Mouse (Mus musculus) midbrain, postnatal 0 days (tissue): ENCODE measurements around the gene 1810009A15Rik. TPM values are rescaled to one million over a fixed set of nuclear protein-coding genes. Genes with fewer than 3 reads are reported as not detected.

Experiments used
- ATAC-seq: fragments of 200-750 bp; cut with Nextera tagmentation; 2 replicates; pipeline ENCODE4 v1.8.0; 2017; ENCODE audit warnings: moderate number of reproducible peaks, mild to moderate bottlenecking, moderate TSS enrichment, moderate library complexity; ENCODE audit not compliant: low FRiP score
- DNase-seq: peaks from one replicate; pipeline ENCODE4 v3.0.0-alpha.2; 2015; ENCODE audit warnings: low spot score
- H3K27ac ChIP-seq: fragments of 300-500 bp; sonication (generic); 2 replicates; pipeline ENCODE4 v1.5.1; 2014; ENCODE audit warnings: low read depth, mild to moderate bottlenecking, low read length, mixed read lengths
- H3K27me3 ChIP-seq: fragments of 300-500 bp; sonication (generic); 2 replicates; pipeline ENCODE4 v1.6.1; 2014; ENCODE audit warnings: low read length, control low read depth, mixed read lengths; ENCODE audit not compliant: insufficient read depth
- H3K36me3 ChIP-seq: fragments of 300-500 bp; sonication (generic); 2 replicates; pipeline ENCODE4 v1.6.1; 2014; ENCODE audit warnings: low read length, control low read depth, mixed read lengths; ENCODE audit not compliant: insufficient read depth
- H3K4me1 ChIP-seq: fragments of 300-500 bp; sonication (generic); 2 replicates; pipeline ENCODE4 v1.6.1; 2014; ENCODE audit warnings: mild to moderate bottlenecking, control low read depth, antibody characterized with exemption, low read length, mixed read lengths; ENCODE audit not compliant: insufficient read depth
- H3K4me2 ChIP-seq: fragments of 300-500 bp; sonication (generic); 2 replicates; pipeline ENCODE4 v1.6.1; 2014; ENCODE audit warnings: low read depth, mild to moderate bottlenecking, low read length, mixed read lengths; ENCODE audit not compliant: poor library complexity, severe bottlenecking
- H3K4me3 ChIP-seq: fragments of 300-500 bp; sonication (generic); 2 replicates; pipeline ENCODE4 v1.5.1; 2014; ENCODE audit warnings: low read depth, mild to moderate bottlenecking, low read length, moderate library complexity
- H3K9ac ChIP-seq: fragments of 300-500 bp; sonication (generic); replicated peaks from 2 replicates; pipeline ENCODE4 v1.6.1; 2014; ENCODE audit warnings: mild to moderate bottlenecking, low read length, moderate library complexity, mixed read lengths; ENCODE audit not compliant: poor library complexity, severe bottlenecking
- H3K9me3 ChIP-seq: fragments of 300-500 bp; sonication (generic); 2 replicates; pipeline ENCODE4 v1.6.1; 2016; ENCODE audit warnings: low read length, control low read depth
- CTCF ChIP-seq: IDR thresholded peaks from 2 replicates; pipeline ENCODE4 v1.5.1; 2016; ENCODE audit warnings: antibody characterized with exemption, mild to moderate bottlenecking
- WGBS: fragments of 180-500 bp; shearing (Covaris S2); extraction: QIAGEN DNeasy Blood & Tissue Kit; methylation state at CpG from one replicate; pipeline ENCODE4 v1.1.7; 2014; 5-methylcytosine and 5-hydroxymethylcytosine counted together
- polyA plus RNA-seq: library from polyadenylated mRNA; unstranded; fragments of >200 nt; fragmentation: Nextera tagmentation; extraction: Ambion mirVana; gene quantifications from 2 replicates; pipeline ENCODE4 v1.2.1, GENCODE M21; 2015
- total RNA-seq: library from RNA; depleted of rRNA; stranded (reverse); fragments of >200 nt; gene quantifications from 2 replicates; pipeline ENCODE4 v1.2.3, GENCODE M21; 2014

Gene 1810009A15Rik
- total and polyA plus RNA-seq, 2 experiments from 2014 or later = 23.7 to 29.2 TPM

GRCm38 (mm10) chr19:8926766-8927165 is 38.1 kb downstream of the 1810009A15Rik start:
- ATAC-seq = no peak
- Histone ChIP-seq H3K9ac (no peak overlapping the region), H3K4me1 (no peaks in the 10 kb centered on the region), H3K4me2 (no peak overlapping the region), H3K36me3 (peaks cover 21% of the 10 kb centered on the region), H3K27ac (no peak overlapping the region), H3K9me3 (no peaks in the 10 kb centered on the region), H3K4me3 (no peak overlapping the region), H3K27me3 (no peaks in the 10 kb centered on the region)
- DNase-seq = no peak
- TF ChIP-seq CTCF = no peak
- WGBS = 96% methylated on average over 2 of the region's 2 CpGs

- Histone ChIP-seq H3K36me3 (peaks cover 21% of the 10 kb centered on the region), H3K9me3 (no peaks in the 10 kb centered on the region), H3K4me3 (no peak overlapping the region), H3K4me1 (no peaks in the 10 kb centered on the region), H3K4me2 (no peak overlapping the region), H3K27me3 (no peaks in the 10 kb centered on the region), H3K9ac (no peak overlapping the region), H3K27ac (no peak overlapping the region)
- no peak for DNase-seq
- TF ChIP-seq CTCF = no peak
- WGBS = 85% methylated on average over 12 of the region's 12 CpGs
- no peak for ATAC-seq
These were observed 39.4 kb downstream of the 1810009A15Rik start for GRCm38 (mm10) chr19:8927891-8928525.

GRCm38 (mm10) chr19:8928689-8929223 is 40.1 kb downstream of the 1810009A15Rik start:
- Histone ChIP-seq H3K4me3 (peak overlapping the region; percentile 47; the same call in 1 of the 2 replicates), H3K27ac (no peak overlapping the region), H3K4me2 (peak overlapping the region; percentile 61), H3K27me3 (no peaks in the 10 kb centered on the region), H3K9ac (peak overlapping the region; percentile 53), H3K4me1 (no peaks in the 10 kb centered on the region), H3K36me3 (peaks cover 21% of the 10 kb centered on the region), H3K9me3 (no peaks in the 10 kb centered on the region)
- no peak for TF ChIP-seq CTCF
- ATAC-seq = peak; percentile 47
- 18% methylated on average over 16 of the region's 16 CpGs for whole genome bisulfite sequencing
- no peak for DNase-seq

DNA sequence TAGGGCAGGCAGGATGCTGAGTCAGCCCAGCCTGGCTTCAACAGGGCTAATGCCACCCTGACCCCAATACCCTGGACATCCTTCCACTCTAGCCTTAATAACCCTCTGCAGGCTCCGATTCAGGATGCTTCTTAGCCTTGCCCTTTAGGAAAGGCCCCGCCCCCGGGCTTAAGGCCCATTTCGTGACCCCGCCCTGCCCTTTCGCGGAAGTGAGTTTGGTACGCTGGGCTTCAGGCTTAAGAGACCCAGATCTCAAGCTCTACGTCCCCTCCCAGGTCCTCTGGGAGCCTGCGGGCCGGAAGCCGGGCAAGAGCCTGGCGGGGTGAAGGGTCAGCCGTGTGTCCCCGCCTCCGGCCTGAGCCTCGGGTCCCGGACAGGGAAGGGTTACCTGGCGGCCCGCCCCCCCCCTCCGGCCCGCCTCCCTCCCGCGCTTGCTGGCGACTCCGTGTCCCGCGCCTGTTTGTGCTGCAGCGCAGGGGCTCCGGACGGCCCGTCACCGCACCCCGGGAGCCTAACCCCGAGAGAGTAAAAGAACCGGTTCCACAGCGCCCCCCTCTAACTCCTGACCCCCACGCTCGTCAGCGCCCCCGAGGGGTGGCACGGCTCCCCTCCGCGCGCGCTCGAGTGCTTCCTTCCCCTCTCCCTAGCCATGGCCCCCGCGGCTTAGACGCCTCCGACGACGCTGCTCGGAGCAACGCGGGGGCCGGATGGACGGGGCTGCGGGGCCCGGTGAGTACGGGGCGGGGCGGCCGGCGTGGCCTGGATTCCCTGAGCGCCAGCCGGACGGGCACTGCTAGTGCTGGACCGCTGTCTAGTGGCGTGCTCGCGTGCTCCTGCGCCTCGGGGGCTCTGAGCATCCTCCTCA is 40.8 kb downstream of the 1810009A15Rik start, which contains the start of the genes Rom1 and Eml3:
TSS of gene Rom1 (minus strand) at position 133 of the 865 bp plus-strand sequence.
TSS of gene Eml3 (plus strand) at position 329 of the 865 bp plus-strand sequence.
- Histone ChIP-seq H3K4me1 (no peaks in the 10 kb centered on the region), H3K27ac (0 out of 2 replicates have a peak within 1 kb of the TSS, but pooled peaks have one; percentile 20), H3K4me3 (peak within 1 kb of the TSS; percentile 47)

DNA sequence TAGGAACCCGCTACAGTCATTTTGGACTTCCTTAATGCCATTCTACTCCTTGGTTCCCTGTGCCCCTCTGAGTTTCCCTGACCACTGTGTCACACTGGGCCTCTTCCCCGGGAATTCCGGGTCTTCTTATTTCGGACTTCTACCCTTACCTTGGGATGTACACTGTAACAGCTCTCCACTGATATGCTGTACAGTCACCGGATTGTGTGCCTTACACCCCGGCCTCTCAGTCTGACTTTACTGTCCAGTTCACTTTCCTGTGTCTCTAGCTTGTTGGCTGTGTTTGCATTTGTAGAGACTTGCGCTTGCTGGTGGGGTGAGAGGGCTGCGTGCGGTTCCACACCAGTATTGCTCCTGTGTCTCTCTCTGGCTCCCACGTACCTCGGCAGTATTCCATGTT is 41.5 kb downstream of the 1810009A15Rik start:
- H3K4me3 ChIP-seq = peak overlapping the region; percentile 47
- H3K4me1 ChIP-seq = no peaks in the 10 kb centered on the region
- no peak for TF ChIP-seq CTCF
- 12% methylated on average over 11 of the region's 11 CpGs for WGBS
- no peaks in the 10 kb centered on the region for H3K27me3 ChIP-seq
- peak overlapping the region; percentile 53; the same call in 1 of the 2 replicates for H3K9ac ChIP-seq
- H3K27ac ChIP-seq = no peak overlapping the region
- H3K36me3 ChIP-seq = peaks cover 21% of the 10 kb centered on the region
- ATAC-seq = no peak
- peak overlapping the region; percentile 61 for H3K4me2 ChIP-seq
- DNase-seq = no peak
- no peaks in the 10 kb centered on the region for H3K9me3 ChIP-seq

More for the DNA sequence above, 40.8 kb downstream of the 1810009A15Rik start, which contains the start of the genes Rom1 and Eml3:
- Histone ChIP-seq H3K9me3 (no peaks in the 10 kb centered on the region), H3K27me3 (no peaks in the 10 kb centered on the region), H3K36me3 (peaks cover 21% of the 10 kb centered on the region), H3K9ac (peak within 1 kb of the TSS; percentile 53), H3K4me2 (peak within 1 kb of the TSS; percentile 61)
- whole genome bisulfite sequencing = under 1% methylated on average over 65 of the region's 74 CpGs
- peak; percentile 53; the same call in 1 of the 2 replicates for ATAC-seq
- TF ChIP-seq CTCF = peak; percentile 44
- peak; percentile 56 for DNase-seq
